Comparison of ENCODE assay signal across 8 mouse cellular contexts in genomic region chr12:25240142-25240541, GRCm38 (mm10).
A peak's percentile ranks its signal among the peaks of the same experiment; 100 is the strongest.
DNase-seq lines count a peak whose midpoint lies in the region; TF ChIP-seq lines count a peak whose summit lies in the region.

No protein-coding gene starts in this region.

- intact Hi-C loops in left cerebral cortex, postnatal 36 days (cut with DNase I): loop anchor here (2.0 kb wide), 1 partner anchor 139 kb away; no protein-coding TSS in a partner anchor
- intact Hi-C loops in gastrocnemius, adult 2 months (cut with DNase I): no loop called here

- H3K4me3 ChIP-seq in gastrocnemius, adult 2 months: no peak overlapping the region

- H3K27ac ChIP-seq in gastrocnemius, adult 2 months: no peak overlapping the region

- TF ChIP-seq CTCF in gastrocnemius, adult 2 months (IDR thresholded peaks at IDR 0.05): no peak

- DNase-seq in kidney, postnatal 14 days: peak; percentile 40
- no peak for DNase-seq in kidney, adult 18-20 months
- peak; percentile 46 for DNase-seq in NIH3T3 (ENCODE audit: low read depth)
- DNase-seq in cerebellum, adult 9-11 months: peak; percentile 43
- DNase-seq in left cerebral cortex, postnatal 36 days (ENCODE audit: low spot score in 2 of 2): peak; percentile 20 to 31
- peak; percentile 64 for DNase-seq in thymus, postnatal 0 days (ENCODE audit: low spot score)
- DNase-seq in spleen, postnatal 4 days (ENCODE audit: low spot score in 2 of 2): no peak
- no peak for DNase-seq in gastrocnemius, adult 2 months

Comparison
In these comparisons a context has a peak if more than half of its experiments do, and no peak if none do; other contexts are left out.
1. DNase-seq: peak in kidney, postnatal 14 days (single experiment), NIH3T3 (single experiment), cerebellum, adult 9-11 months (single experiment), left cerebral cortex, postnatal 36 days (2 of 2) and thymus, postnatal 0 days (single experiment); none in kidney, adult 18-20 months (single experiment), spleen, postnatal 4 days (0 of 2) and gastrocnemius, adult 2 months (single experiment).